Mouse (Mus musculus): ENCODE data around the gene Cand1. TPM values are rescaled to one million over a fixed set of nuclear protein-coding genes. Genes with fewer than 3 reads are reported as not detected.

Cand1 gene
- polyA plus RNA-seq, 1 experiment, result 30.8 TPM

GRCm38 (mm10) chr10:119257876-119258275 lies 18.0 kb upstream of the Cand1 start:
- H3K27me3 ChIP-seq (ENCODE audit: control insufficient read depth, insufficient read depth, insufficient read length), result no peaks in the 10 kb centered on the region
- H3K4me3 ChIP-seq, result no peak overlapping the region
- H3K36me3 ChIP-seq (ENCODE audit: control insufficient read depth, insufficient read depth), result no peaks in the 10 kb centered on the region
- H3K4me2 ChIP-seq (ENCODE audit: low read depth), result no peak overlapping the region
- H3K79me2 ChIP-seq (ENCODE audit: control insufficient read depth, insufficient read depth), result no peaks in the 10 kb centered on the region
- no peak overlapping the region for H3ac ChIP-seq (ENCODE audit: control insufficient read depth, insufficient read length)
- TF ChIP-seq MYOG (IDR thresholded peaks at IDR 0.05; ENCODE audit: control insufficient read depth in 1 of 3, insufficient read depth in 1 of 3, insufficient read length in 2 of 3, low read depth in 2 of 3) (no peak), POLR2A (IDR thresholded peaks at IDR 0.05; ENCODE audit: insufficient read length, low read depth) (no peak), USF1 (IDR thresholded peaks at IDR 0.05; ENCODE audit: low read depth) (no peak), TCF3 (IDR thresholded peaks at IDR 0.05; ENCODE audit: insufficient read length, low read depth) (no peak), MAX (IDR thresholded peaks at IDR 0.05; ENCODE audit: low read depth) (no peak), CEBPB (IDR thresholded peaks at IDR 0.05; ENCODE audit: insufficient read depth, poor library complexity, severe bottlenecking) (no peak), POLR2AphosphoS2 (IDR thresholded peaks at IDR 0.05; ENCODE audit: insufficient read length, low read depth) (no peak), SRF (IDR thresholded peaks at IDR 0.05; ENCODE audit: control insufficient read depth, insufficient read length, low read depth) (no peak), E2F4 (IDR thresholded peaks at IDR 0.05; ENCODE audit: insufficient read depth) (no peak), MYOD1 (IDR thresholded peaks at IDR 0.05; ENCODE audit: control insufficient read depth in 1 of 3, insufficient read length in 2 of 3, low read depth in 2 of 3) (no peak), REST (IDR thresholded peaks at IDR 0.05; ENCODE audit: insufficient read depth, insufficient read length) (no peak)

GRCm38 (mm10) chr10:119244146-119244545 lies 4.3 kb upstream of the Cand1 start:
- Histone ChIP-seq H3ac (ENCODE audit: control insufficient read depth, insufficient read length) (no peak overlapping the region), H3K4me2 (ENCODE audit: low read depth) (no peak overlapping the region), H3K36me3 (ENCODE audit: control insufficient read depth, insufficient read depth) (no peaks in the 10 kb centered on the region), H3K79me2 (ENCODE audit: control insufficient read depth, insufficient read depth) (peaks cover 6% of the 10 kb centered on the region), H3K27me3 (ENCODE audit: control insufficient read depth, insufficient read depth, insufficient read length) (no peaks in the 10 kb centered on the region), H3K4me3 (no peak overlapping the region)
- no peak for TF ChIP-seq MYOG (IDR thresholded peaks at IDR 0.05; ENCODE audit: control insufficient read depth in 1 of 3, insufficient read depth in 1 of 3, insufficient read length in 2 of 3, low read depth in 2 of 3)
- TF ChIP-seq CEBPB (IDR thresholded peaks at IDR 0.05; ENCODE audit: insufficient read depth, poor library complexity, severe bottlenecking), result no peak
- no peak for TF ChIP-seq POLR2A (IDR thresholded peaks at IDR 0.05; ENCODE audit: insufficient read length, low read depth)
- no peak for TF ChIP-seq MYOD1 (IDR thresholded peaks at IDR 0.05; ENCODE audit: control insufficient read depth in 1 of 3, insufficient read length in 2 of 3, low read depth in 2 of 3)
- no peak for TF ChIP-seq E2F4 (IDR thresholded peaks at IDR 0.05; ENCODE audit: insufficient read depth)
- TF ChIP-seq SRF (IDR thresholded peaks at IDR 0.05; ENCODE audit: control insufficient read depth, insufficient read length, low read depth), result no peak
- no peak for TF ChIP-seq TCF3 (IDR thresholded peaks at IDR 0.05; ENCODE audit: insufficient read length, low read depth)
- no peak for TF ChIP-seq MAX (IDR thresholded peaks at IDR 0.05; ENCODE audit: low read depth)
- TF ChIP-seq REST (IDR thresholded peaks at IDR 0.05; ENCODE audit: insufficient read depth, insufficient read length), result no peak
- TF ChIP-seq USF1 (IDR thresholded peaks at IDR 0.05; ENCODE audit: low read depth), result no peak
- no peak for TF ChIP-seq TCF12 (IDR thresholded peaks at IDR 0.05; ENCODE audit: insufficient read depth, poor library complexity, severe bottlenecking)
- no peak for TF ChIP-seq POLR2AphosphoS2 (IDR thresholded peaks at IDR 0.05; ENCODE audit: insufficient read length, low read depth)

GRCm38 (mm10) chr10:119240722-119241089 lies 851 bp upstream of the Cand1 start:
- peak overlapping the region; percentile 66 for H3K4me3 ChIP-seq
- peak overlapping the region; percentile 100 for H3K4me2 ChIP-seq (ENCODE audit: low read depth)
- H3K36me3 ChIP-seq (ENCODE audit: control insufficient read depth, insufficient read depth), result no peaks in the 10 kb centered on the region
- H3ac ChIP-seq (ENCODE audit: control insufficient read depth, insufficient read length), result peak overlapping the region; percentile 95
- TF ChIP-seq POLR2AphosphoS2 (IDR thresholded peaks at IDR 0.05; ENCODE audit: insufficient read length, low read depth) (no peak), POLR2A (IDR thresholded peaks at IDR 0.05; ENCODE audit: insufficient read length, low read depth) (no peak), CEBPB (IDR thresholded peaks at IDR 0.05; ENCODE audit: insufficient read depth, poor library complexity, severe bottlenecking) (no peak)
- H3K79me2 ChIP-seq (ENCODE audit: control insufficient read depth, insufficient read depth), result peaks cover 38% of the 10 kb centered on the region
- H3K27me3 ChIP-seq (ENCODE audit: control insufficient read depth, insufficient read depth, insufficient read length), result no peaks in the 10 kb centered on the region

GRCm38 (mm10) chr10:119239633-119239968 lies 254 bp downstream of the Cand1 start:
- no peaks in the 10 kb centered on the region for H3K36me3 ChIP-seq (ENCODE audit: control insufficient read depth, insufficient read depth)
- TF ChIP-seq TCF3 (IDR thresholded peaks at IDR 0.05; ENCODE audit: insufficient read length, low read depth), result no peak
- TF ChIP-seq REST (IDR thresholded peaks at IDR 0.05; ENCODE audit: insufficient read depth, insufficient read length), result no peak
- TF ChIP-seq MYOD1 (IDR thresholded peaks at IDR 0.05; ENCODE audit: control insufficient read depth in 1 of 3, insufficient read length in 2 of 3, low read depth in 2 of 3), result no peak
- TF ChIP-seq MYOG (IDR thresholded peaks at IDR 0.05; ENCODE audit: control insufficient read depth in 1 of 3, insufficient read depth in 1 of 3, insufficient read length in 2 of 3, low read depth in 2 of 3), result no peak
- TF ChIP-seq POLR2AphosphoS2 (IDR thresholded peaks at IDR 0.05; ENCODE audit: insufficient read length, low read depth), result no peak
- TF ChIP-seq TCF12 (IDR thresholded peaks at IDR 0.05; ENCODE audit: insufficient read depth, poor library complexity, severe bottlenecking), result no peak
- peak overlapping the region; percentile 95 for H3ac ChIP-seq (ENCODE audit: control insufficient read depth, insufficient read length)
- H3K27me3 ChIP-seq (ENCODE audit: control insufficient read depth, insufficient read depth, insufficient read length), result no peaks in the 10 kb centered on the region
- H3K79me2 ChIP-seq (ENCODE audit: control insufficient read depth, insufficient read depth), result peaks cover 49% of the 10 kb centered on the region
- peak overlapping the region; percentile 66 for H3K4me3 ChIP-seq
- H3K4me2 ChIP-seq (ENCODE audit: low read depth), result no peak overlapping the region

- Histone ChIP-seq H3K4me2 (ENCODE audit: low read depth) (peak overlapping the region; percentile 79), H3K79me2 (ENCODE audit: control insufficient read depth, insufficient read depth) (peaks cover 54% of the 10 kb centered on the region), H3ac (ENCODE audit: control insufficient read depth, insufficient read length) (peak overlapping the region; percentile 95), H3K36me3 (ENCODE audit: control insufficient read depth, insufficient read depth) (no peaks in the 10 kb centered on the region), H3K4me3 (peak overlapping the region; percentile 66), H3K27me3 (ENCODE audit: control insufficient read depth, insufficient read depth, insufficient read length) (no peaks in the 10 kb centered on the region)
- TF ChIP-seq REST (IDR thresholded peaks at IDR 0.05; ENCODE audit: insufficient read depth, insufficient read length) (no peak), MYOG (IDR thresholded peaks at IDR 0.05; ENCODE audit: control insufficient read depth in 1 of 3, insufficient read depth in 1 of 3, insufficient read length in 2 of 3, low read depth in 2 of 3) (peak in 1 of 3 experiments; percentile 7), CEBPB (IDR thresholded peaks at IDR 0.05; ENCODE audit: insufficient read depth, poor library complexity, severe bottlenecking) (no peak), TCF3 (IDR thresholded peaks at IDR 0.05; ENCODE audit: insufficient read length, low read depth) (no peak), POLR2AphosphoS2 (IDR thresholded peaks at IDR 0.05; ENCODE audit: insufficient read length, low read depth) (no peak)
Measured at GRCm38 (mm10) chr10:119238985-119239631, 747 bp downstream of the Cand1 start.

Data from myocyte (in vitro differentiated cells).